Mouse (Mus musculus) stomach, embryonic 16.5 days (tissue): Measurements from ENCODE around the gene Gm10300. TPM values are rescaled to one million over a fixed set of nuclear protein-coding genes. Genes with fewer than 3 reads are reported as not detected.
A peak's percentile ranks its signal among the peaks of the same experiment; 100 is the strongest.

Source experiments
- ATAC-seq: fragments of 200-750 bp; cut with Nextera tagmentation; 2 replicates; pipeline ENCODE4 v1.8.0; 2017; ENCODE audit warnings: moderate number of reproducible peaks, moderate TSS enrichment; ENCODE audit not compliant: insufficient read depth, low FRiP score
- H3K27ac ChIP-seq: fragments of 300-500 bp; sonication (generic); 2 replicates; pipeline ENCODE4 v1.5.1; 2014; ENCODE audit warnings: low read length
- H3K27me3 ChIP-seq: fragments of 300-500 bp; sonication (generic); 2 replicates; pipeline ENCODE4 v1.6.1; 2014; ENCODE audit warnings: low read length, control low read depth, mixed read lengths; ENCODE audit not compliant: control insufficient read depth, insufficient read depth
- H3K36me3 ChIP-seq: fragments of 300-500 bp; sonication (generic); 2 replicates; pipeline ENCODE4 v1.6.1; 2014; ENCODE audit warnings: low read length; ENCODE audit not compliant: control insufficient read depth, insufficient read depth
- H3K4me1 ChIP-seq: fragments of 300-500 bp; sonication (generic); 2 replicates; pipeline ENCODE4 v1.6.1; 2014; ENCODE audit warnings: low read length, control low read depth, mixed read lengths; ENCODE audit not compliant: control insufficient read depth, insufficient read depth
- H3K4me2 ChIP-seq: fragments of 300-500 bp; sonication (generic); 2 replicates; pipeline ENCODE4 v1.6.1; 2014; ENCODE audit warnings: low read depth, low read length, mixed read lengths
- H3K4me3 ChIP-seq: fragments of 300-500 bp; sonication (generic); replicated peaks from 2 replicates; pipeline ENCODE4 v1.5.1; 2014; ENCODE audit warnings: mild to moderate bottlenecking, low read length
- H3K9ac ChIP-seq: fragments of 300-500 bp; sonication (generic); 2 replicates; pipeline ENCODE4 v1.6.1; 2014; ENCODE audit warnings: low read length
- H3K9me3 ChIP-seq: fragments of 300-500 bp; sonication (generic); replicated peaks from 2 replicates; pipeline ENCODE4 v1.6.1; 2016; ENCODE audit warnings: low read length, control low read depth; ENCODE audit not compliant: control insufficient read depth
- WGBS: fragments of 180-500 bp; shearing (Covaris S2); extraction: QIAGEN DNeasy Blood & Tissue Kit; methylation state at CpG from one replicate; pipeline ENCODE4 v1.1.7; 2014; 5-methylcytosine and 5-hydroxymethylcytosine counted together
- polyA plus RNA-seq: library from polyadenylated mRNA; unstranded; fragments of >200 nt; fragmentation: Nextera tagmentation; extraction: Ambion mirVana; gene quantifications from 2 replicates; pipeline ENCODE4 v1.2.1, GENCODE M21; 2015

Gene Gm10300
- polyA plus RNA-seq, 1 experiment from 2014 or later: 0.05 TPM

DNA sequence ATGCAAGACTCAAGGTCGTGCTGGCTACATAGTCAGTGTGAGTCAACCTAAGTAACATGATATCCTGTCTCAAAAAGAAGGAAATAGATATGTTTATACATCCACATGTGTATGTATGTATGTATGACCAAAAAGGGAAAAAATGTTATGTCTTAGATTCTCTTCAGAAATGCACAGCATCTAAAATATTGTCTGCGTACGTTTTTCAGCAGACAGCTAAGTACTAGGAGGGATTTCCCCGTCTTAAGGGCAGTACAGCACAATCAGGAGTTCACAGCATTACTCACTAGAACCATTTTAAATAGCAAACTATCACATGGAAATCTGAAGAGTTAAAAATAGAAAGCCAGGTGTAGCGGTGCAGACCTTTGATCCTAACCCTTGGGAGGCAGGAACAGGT is 37.4 kb upstream of the Gm10300 start:
- no peak for ATAC-seq

GRCm38 (mm10) chr4:132037991-132038390 is 36.5 kb upstream of the Gm10300 start:
- H3K27ac ChIP-seq: no peak overlapping the region
- no peaks in the 10 kb centered on the region for H3K9me3 ChIP-seq
- H3K4me2 ChIP-seq: no peak overlapping the region
- H3K4me3 ChIP-seq: no peak overlapping the region
- H3K4me1 ChIP-seq: peaks cover 12% of the 10 kb centered on the region
- WGBS: 39% methylated on average over 7 of the region's 7 CpGs
- H3K9ac ChIP-seq: no peak overlapping the region
- no peak for ATAC-seq
- H3K27me3 ChIP-seq: no peaks in the 10 kb centered on the region
- no peaks in the 10 kb centered on the region for H3K36me3 ChIP-seq

More for the DNA sequence above, 37.4 kb upstream of the Gm10300 start:
- Histone ChIP-seq H3K4me1 (peaks cover 11% of the 10 kb centered on the region), H3K9me3 (no peaks in the 10 kb centered on the region), H3K36me3 (no peaks in the 10 kb centered on the region), H3K9ac (no peak overlapping the region), H3K4me2 (no peak overlapping the region), H3K4me3 (no peak overlapping the region), H3K27ac (no peak overlapping the region), H3K27me3 (no peaks in the 10 kb centered on the region)
- 55% methylated on average over 5 of the region's 5 CpGs for WGBS

DNA sequence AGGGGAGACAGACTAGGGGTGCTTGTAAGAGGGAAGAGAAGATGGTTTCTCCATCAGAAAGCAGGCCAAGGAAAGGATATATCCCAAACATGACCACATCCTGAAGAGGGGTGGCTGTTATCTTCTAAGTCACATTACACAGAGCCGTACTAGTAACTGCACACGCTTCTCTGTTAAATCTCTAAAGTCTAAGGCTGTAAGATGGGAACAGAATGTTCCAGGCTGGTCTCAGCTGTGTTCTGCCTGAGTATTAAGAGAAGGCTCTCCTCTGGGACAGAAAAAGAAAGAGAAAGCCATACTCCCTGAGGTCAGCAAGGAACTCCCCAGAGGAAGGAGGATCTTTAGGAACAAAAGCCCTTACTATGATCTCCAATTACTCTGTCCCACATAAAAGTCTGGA is 35.7 kb upstream of the Gm10300 start:
- ATAC-seq: no peak
- peaks cover 12% of the 10 kb centered on the region for H3K4me1 ChIP-seq

DNA sequence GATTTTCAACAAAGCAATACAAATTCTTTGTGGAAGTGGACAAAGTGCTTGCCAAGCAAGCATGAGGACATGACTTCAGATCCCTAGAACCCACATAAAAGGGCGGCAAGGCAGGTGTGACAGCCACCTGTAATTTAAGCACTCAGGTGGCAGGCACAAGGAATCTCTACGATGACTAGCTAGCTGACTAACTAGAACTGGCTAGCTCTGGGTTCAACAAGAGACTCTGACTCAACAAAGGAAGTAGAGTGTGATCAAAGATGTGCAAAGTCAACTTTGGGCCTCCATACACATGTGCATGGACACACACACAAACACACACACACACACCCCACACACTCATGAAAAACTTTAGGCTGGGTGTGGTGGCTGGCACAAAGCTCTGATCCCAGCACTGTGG is 35.0 kb upstream of the Gm10300 start:
- Histone ChIP-seq H3K9ac (no peak overlapping the region), H3K27me3 (no peaks in the 10 kb centered on the region), H3K9me3 (no peaks in the 10 kb centered on the region), H3K4me1 (peaks cover 12% of the 10 kb centered on the region), H3K4me2 (no peak overlapping the region), H3K36me3 (no peaks in the 10 kb centered on the region), H3K4me3 (no peak overlapping the region), H3K27ac (0 out of 2 replicates have a peak overlapping the region, but pooled peaks have one; percentile 47)
- WGBS: 84% methylated on average over 2 of the region's 2 CpGs
- ATAC-seq: no peak

More for the DNA sequence above, 35.7 kb upstream of the Gm10300 start:
- Histone ChIP-seq H3K36me3 (no peaks in the 10 kb centered on the region), H3K9ac (no peak overlapping the region), H3K27me3 (no peaks in the 10 kb centered on the region), H3K4me2 (no peak overlapping the region), H3K27ac (no peak overlapping the region), H3K4me3 (no peak overlapping the region), H3K9me3 (no peaks in the 10 kb centered on the region)
- WGBS: 97% methylated on average over 2 of the region's 2 CpGs

- H3K9ac ChIP-seq: no peak overlapping the region
- 68% methylated on average over 8 of the region's 8 CpGs for WGBS
- ATAC-seq: no peak
- no peaks in the 10 kb centered on the region for H3K9me3 ChIP-seq
- no peaks in the 10 kb centered on the region for H3K27me3 ChIP-seq
- H3K4me2 ChIP-seq: no peak overlapping the region
- H3K4me1 ChIP-seq: peaks cover 12% of the 10 kb centered on the region
- no peak overlapping the region for H3K4me3 ChIP-seq
- no peaks in the 10 kb centered on the region for H3K36me3 ChIP-seq
- 0 out of 2 replicates have a peak overlapping the region, but pooled peaks have one; percentile 47 for H3K27ac ChIP-seq
Observed at GRCm38 (mm10) chr4:132039975-132040645, 34.4 kb upstream of the Gm10300 start.

DNA sequence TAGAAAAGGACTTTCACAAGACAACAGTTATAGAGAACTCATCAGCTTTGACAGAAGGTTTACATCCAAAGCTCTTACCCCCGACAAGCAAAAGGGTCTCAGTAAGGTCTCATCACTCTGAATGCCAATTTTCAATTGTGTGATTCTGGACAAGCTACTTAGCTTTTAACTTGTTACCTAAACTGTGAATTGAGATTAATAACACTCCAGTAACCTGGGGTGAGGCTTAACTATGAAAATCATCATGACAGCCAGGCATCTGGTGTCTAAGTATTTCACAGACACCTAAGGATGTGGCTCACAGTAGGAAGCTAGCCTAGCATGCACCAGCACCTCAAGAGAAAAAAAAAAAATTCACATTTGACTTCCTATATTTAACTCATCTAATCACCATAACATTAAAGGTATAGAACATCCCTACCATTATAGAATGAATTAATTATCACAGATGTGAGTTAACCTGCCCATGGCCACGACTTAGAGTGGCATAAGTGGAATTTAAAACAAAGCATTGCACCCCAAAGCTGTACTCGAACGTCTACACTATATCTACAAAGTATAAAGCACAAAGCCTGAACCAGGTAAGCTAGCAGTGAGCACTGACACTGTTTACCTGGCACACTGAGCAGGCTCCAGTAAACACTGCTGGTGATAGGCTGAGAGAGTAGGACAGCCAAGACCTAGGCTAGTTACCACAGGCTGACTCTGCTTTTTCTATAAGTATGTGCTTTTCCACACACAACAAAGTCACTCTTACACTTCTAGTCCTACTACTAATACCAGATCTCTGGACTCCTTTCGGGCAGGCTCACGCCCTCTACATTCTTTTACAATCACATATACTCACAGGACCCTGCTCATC is 32.8 kb upstream of the Gm10300 start:
- peaks cover 12% of the 10 kb centered on the region for H3K4me1 ChIP-seq
- H3K27me3 ChIP-seq: no peaks in the 10 kb centered on the region
- no peaks in the 10 kb centered on the region for H3K9me3 ChIP-seq
- no peak overlapping the region for H3K9ac ChIP-seq
- no peaks in the 10 kb centered on the region for H3K36me3 ChIP-seq
- no peak overlapping the region for H3K27ac ChIP-seq
- H3K4me3 ChIP-seq: no peak overlapping the region
- ATAC-seq: no peak
- 67% methylated on average over 6 of the region's 6 CpGs for WGBS
- no peak overlapping the region for H3K4me2 ChIP-seq

- H3K4me1 ChIP-seq: peaks cover 12% of the 10 kb centered on the region
- H3K4me2 ChIP-seq: no peak overlapping the region
- no peak for ATAC-seq
- no peaks in the 10 kb centered on the region for H3K9me3 ChIP-seq
- no peak overlapping the region for H3K4me3 ChIP-seq
- 81% methylated on average over 3 of the region's 3 CpGs for WGBS
- H3K27me3 ChIP-seq: no peaks in the 10 kb centered on the region
- H3K9ac ChIP-seq: no peak overlapping the region
- no peaks in the 10 kb centered on the region for H3K36me3 ChIP-seq
- no peak overlapping the region for H3K27ac ChIP-seq
Observed at GRCm38 (mm10) chr4:132043726-132044125, 30.8 kb upstream of the Gm10300 start.

GRCm38 (mm10) chr4:132048011-132048991 is 26.2 kb upstream of the Gm10300 start:
- Histone ChIP-seq H3K27ac (peak overlapping the region; percentile 84), H3K9me3 (no peaks in the 10 kb centered on the region), H3K4me3 (peak overlapping the region; percentile 85), H3K4me1 (no peaks in the 10 kb centered on the region), H3K4me2 (peak overlapping the region; percentile 97), H3K9ac (peak overlapping the region; percentile 91), H3K36me3 (no peaks in the 10 kb centered on the region), H3K27me3 (no peaks in the 10 kb centered on the region)
- WGBS: under 1% methylated on average over 95 of the region's 95 CpGs
- ATAC-seq: no peak; the same call in none of the 2 replicates
